Mouse (Mus musculus) spleen, adult 12 weeks (tissue): Measurements from ENCODE around the gene Phkb.

Experiments
- DNase-seq: peaks from one replicate; pipeline ENCODE4 v3.0.0; 2022; ENCODE audit warnings: low spot score

Phkb gene

GRCm38 (mm10) chr8:86090666-86091065 is 249.9 kb downstream of the Phkb start:
- DNase-seq = no peak
